Mouse (Mus musculus): ENCODE results near the gene Ccni. TPM values are rescaled to one million over a fixed set of nuclear protein-coding genes. Genes with fewer than 3 reads are reported as not detected.

The Ccni gene
- total and polyA plus RNA-seq, 3 experiments: 169 to 233 (median 220) TPM

DNA sequence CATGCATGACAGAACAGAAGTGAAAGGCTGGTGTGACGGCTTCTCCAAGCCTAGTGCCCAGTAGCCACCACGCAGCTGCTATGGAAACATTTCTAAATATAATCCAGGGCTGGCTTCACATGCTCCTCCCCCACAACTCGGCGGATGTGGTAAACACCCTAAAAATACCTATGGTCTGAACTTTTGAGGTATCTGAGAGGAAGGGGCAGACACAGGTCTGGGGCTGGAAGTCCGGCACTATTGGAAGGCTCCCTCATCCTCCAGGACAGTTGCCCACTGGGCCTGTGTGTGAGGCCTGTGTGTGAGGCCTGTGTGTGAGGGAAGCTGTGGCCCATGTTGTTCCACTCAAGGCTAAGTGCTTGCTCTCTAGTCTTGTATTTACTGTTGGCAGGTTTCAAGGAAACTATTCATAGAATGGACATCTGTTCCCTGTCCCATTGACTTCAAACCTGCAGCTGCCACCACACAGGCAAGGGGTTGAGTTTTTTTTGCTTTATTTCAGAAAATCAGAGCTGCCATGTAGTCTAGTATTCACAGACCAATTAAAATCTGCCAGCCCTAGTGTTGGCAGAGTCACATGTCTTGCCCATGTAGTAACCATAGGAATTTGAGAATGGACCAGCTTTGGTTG is 69.2 kb downstream of the Ccni start:
- no peak for DNase-seq

DNA sequence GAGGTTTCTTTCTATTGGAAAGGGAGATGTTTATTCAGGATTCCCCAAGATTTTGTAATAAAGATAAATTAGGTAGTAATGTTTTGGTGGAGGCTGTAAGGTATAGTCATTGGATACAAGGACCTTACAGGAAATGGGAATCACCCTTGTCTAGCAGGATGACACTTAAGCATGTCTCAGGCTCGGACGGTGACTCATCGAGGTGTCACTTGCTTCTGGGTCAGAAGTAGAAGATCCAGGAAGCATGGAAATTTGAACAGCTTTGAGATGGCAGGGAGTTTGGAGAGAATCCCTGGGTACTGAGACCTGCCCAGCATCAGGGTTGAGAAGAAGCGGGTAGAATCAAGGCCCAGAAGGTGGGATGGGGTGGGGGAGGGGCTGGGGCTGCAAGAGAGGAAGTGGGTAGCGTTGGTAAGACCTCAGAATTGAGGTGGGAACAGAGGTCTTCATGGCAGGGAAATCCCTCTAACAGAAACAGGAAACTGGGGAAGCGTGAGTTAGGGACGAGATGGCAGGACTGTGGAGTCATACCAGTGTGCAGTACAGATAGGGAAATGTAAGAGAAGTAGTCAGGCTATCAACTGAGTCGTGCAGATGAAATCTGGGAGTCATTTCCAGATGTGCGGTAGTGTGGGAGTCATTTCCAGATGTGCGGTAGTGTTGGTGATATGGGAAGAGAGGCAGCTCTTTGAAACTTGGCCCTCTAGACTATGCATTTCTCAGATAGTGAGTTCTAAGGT is 70.8 kb downstream of the Ccni start:
- DNase-seq: peak; percentile 38

DNA sequence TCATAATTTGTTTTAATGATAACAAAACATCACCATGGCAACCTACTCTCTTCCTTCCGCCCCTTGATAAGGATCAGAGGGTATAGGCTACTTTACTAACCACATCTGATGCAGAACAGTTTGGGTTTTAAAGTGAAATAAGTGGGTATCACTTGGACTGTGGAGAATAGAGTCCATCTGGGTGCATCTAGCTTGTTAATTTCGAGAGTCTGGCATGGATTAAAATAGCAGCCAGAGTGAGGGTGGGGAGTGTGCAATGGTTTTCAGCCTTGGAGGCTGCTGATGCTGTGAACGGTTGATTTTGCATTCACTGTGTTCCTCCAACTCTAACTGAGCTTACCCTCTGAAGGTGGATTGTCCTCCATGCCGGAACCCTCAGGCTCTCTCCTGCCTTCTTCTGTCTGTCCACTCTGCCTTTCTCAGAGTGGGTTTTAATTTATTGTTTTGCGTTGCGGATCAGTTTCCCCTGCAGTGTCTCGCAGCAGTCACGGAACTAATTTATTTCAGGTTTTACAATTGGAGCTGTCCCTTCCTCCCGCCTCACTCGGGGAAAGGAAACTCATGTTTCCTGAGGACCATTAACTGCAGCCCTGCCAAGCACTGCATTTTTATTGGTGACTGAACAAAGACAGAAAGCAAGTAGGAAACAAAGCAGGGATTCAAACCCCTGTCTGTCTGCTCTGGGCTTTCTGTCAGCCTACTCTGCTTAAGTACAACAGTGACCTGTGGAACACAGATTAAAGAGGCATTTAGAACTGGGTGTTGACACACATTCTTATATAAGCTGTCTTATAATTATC is 72.7 kb downstream of the Ccni start:
- no peak for DNase-seq

Other genes starting within 250 kb of the Ccni start
- gene Sowahb, start 161.5 kb downstream of the Ccni start, total RNA-seq (2021): under 1 TPM in 1 of 2 experiments, not detected in 1; 0.07 TPM
- not detected in 2 replicates for gene Sowahb, start 161.5 kb downstream of the Ccni start, polyA plus RNA-seq (2012; rRNA removed)
- 10 to 100 TPM; 41.3 to 51.4 TPM for gene Sept11, start 113.1 kb downstream of the Ccni start, total RNA-seq (2021)
- gene Sept11, start 113.1 kb downstream of the Ccni start, polyA plus RNA-seq (2012; rRNA removed): 8.4 and 9.4 TPM in 2 replicates
- gene 2010109A12Rik, start within 50 bp of the Ccni start, total RNA-seq (2021): 1 to 10 TPM in 1 of 2 experiments, under 1 TPM in 1; 0.73 to 1.6 TPM
- not detected in 2 replicates for gene 2010109A12Rik, start within 50 bp of the Ccni start, polyA plus RNA-seq (2012; rRNA removed)
- gene Ccng2, start 60.8 kb upstream of the Ccni start, total RNA-seq (2021): 10 to 100 TPM; 19.0 to 30.9 TPM
- gene Ccng2, start 60.8 kb upstream of the Ccni start, polyA plus RNA-seq (2012; rRNA removed): 56.3 and 92.5 TPM in 2 replicates

Measured in adrenal gland, adult 2 months (tissue).